Mouse (Mus musculus) cerebellum, postnatal 36 days (tissue): ENCODE results near the gene Scand1.

Experiments used
- DNase-seq, 2 experiments: peaks; one replicate each; pipeline ENCODE4 v3.0.0; 2021 to 2022; ENCODE audit warnings: mixed read lengths in 2 of 2

Gene Scand1

GRCm38 (mm10) chr2:156312297-156312897 is at the start of gene Scand1, which contains the start of gene Cnbd2:
Gene Scand1, minus strand, starts transcription at chr2:156312704.
Gene Cnbd2, plus strand, starts transcription at chr2:156312299.
- peak; percentile 84 to 86 for DNase-seq

GRCm38 (mm10) chr2:156356031-156356430 is 43.5 kb upstream of the Scand1 start:
- peak in 1 of 2 experiments; percentile 23 for DNase-seq

- DNase-seq: no peak
Observed at GRCm38 (mm10) chr2:156353265-156353692, 40.8 kb upstream of the Scand1 start.

- DNase-seq: no peak
Observed at GRCm38 (mm10) chr2:156352413-156353165, 40.1 kb upstream of the Scand1 start.

DNA sequence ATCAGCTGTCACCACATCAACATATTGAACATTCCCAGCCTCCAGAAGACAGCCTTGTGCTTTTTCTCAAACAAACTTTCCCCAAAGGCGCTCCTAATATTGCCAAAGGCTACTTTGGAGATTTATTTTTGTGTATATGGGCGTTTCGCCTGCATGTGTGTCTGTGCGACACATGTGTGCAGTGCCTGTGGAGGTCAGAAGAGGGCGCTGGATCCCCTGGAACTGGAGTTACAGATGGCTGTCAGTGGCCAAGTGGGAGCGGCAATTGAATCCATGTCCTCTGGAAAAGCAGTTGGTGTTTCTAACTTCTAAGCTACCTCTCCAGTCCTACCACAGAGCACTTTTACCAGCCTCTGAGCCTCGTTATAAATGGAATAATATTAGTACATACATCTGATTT is 38.7 kb upstream of the Scand1 start:
- no peak for DNase-seq

GRCm38 (mm10) chr2:156349286-156349848 is 36.9 kb upstream of the Scand1 start:
- no peak for DNase-seq

- no peak for DNase-seq
Observed at GRCm38 (mm10) chr2:156348812-156349211, 36.3 kb upstream of the Scand1 start.

- DNase-seq: peak; percentile 14 to 30
Observed at GRCm38 (mm10) chr2:156344775-156345532, 32.5 kb upstream of the Scand1 start.

DNA sequence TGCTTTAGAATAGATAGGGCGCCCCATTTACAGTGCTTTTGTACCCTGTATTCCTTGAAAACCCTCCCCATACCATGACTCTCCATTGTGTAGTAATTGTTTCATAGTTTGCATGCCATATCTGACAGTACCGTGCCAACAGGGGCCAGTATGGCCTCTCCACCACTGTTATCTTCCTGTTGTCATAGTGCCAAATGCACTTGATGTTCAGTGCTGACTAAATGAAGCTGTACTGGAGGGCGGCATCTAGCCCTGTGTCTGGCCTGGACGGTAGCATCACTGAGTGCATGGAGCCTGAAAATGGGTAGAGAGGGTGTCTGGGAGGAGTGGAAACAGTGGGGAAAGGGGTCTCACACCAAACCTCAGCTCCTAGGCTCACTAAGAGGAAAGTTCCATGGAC is 27.6 kb upstream of the Scand1 start:
- DNase-seq: no peak

- no peak for DNase-seq
Observed at GRCm38 (mm10) chr2:156331446-156331965, 19.0 kb upstream of the Scand1 start.

- DNase-seq: no peak
Observed at GRCm38 (mm10) chr2:156330681-156331080, 18.2 kb upstream of the Scand1 start.

- DNase-seq: no peak
Observed at GRCm38 (mm10) chr2:156324681-156325080, 12.2 kb upstream of the Scand1 start.

DNA sequence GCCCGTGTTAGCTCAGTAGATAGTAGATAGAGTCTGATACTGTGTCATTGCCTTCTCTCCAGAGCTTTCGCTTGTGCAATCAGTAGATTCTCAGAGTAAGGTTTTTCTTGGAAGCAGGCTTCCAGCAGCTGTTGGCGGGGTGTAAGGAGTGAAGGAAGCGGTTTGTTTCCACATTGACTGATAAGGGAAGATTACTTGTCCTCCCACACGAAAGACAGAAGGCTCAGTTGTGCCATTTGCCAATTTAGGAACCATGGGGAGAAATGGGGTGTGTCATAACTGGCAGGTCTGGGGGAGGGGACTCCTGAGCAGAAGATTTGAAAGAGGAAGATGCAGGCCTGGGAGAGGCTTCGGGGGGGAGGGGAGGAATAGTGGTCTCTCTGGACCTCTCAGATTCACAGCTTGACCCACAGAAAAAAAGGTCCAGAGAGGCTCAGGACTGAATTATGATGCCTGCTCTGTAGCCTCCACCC is 11.6 kb upstream of the Scand1 start:
- DNase-seq: no peak

DNA sequence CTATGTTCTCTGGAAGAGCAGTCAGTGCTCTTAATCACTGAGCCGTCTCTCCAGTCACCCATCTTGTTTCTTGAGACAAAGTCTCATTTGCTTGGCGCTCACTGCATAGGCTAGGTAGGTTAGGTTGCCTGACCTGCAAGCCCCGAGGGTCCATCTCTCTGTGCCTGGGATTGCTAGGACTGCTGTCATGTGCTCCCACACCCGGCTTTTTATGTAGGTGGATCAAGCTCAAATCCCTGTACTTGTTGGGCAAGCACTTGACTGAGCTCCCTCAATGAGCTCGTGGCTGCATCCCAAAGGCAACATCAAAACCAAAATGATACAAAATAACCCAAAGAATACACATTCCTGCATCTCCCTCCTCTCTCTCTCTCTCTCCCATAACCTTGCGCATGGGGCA is 9.0 kb upstream of the Scand1 start:
- no peak for DNase-seq

GRCm38 (mm10) chr2:156318491-156318890 is 6.0 kb upstream of the Scand1 start:
- no peak for DNase-seq

- DNase-seq: no peak
Observed at GRCm38 (mm10) chr2:156314811-156315210, 2.3 kb upstream of the Scand1 start.

GRCm38 (mm10) chr2:156313153-156313552 is 649 bp upstream of the Scand1 start:
- DNase-seq: no peak

GRCm38 (mm10) chr2:156311841-156312291 is 638 bp downstream of the Scand1 start:
- peak in 1 of 2 experiments; percentile 55 for DNase-seq

DNA sequence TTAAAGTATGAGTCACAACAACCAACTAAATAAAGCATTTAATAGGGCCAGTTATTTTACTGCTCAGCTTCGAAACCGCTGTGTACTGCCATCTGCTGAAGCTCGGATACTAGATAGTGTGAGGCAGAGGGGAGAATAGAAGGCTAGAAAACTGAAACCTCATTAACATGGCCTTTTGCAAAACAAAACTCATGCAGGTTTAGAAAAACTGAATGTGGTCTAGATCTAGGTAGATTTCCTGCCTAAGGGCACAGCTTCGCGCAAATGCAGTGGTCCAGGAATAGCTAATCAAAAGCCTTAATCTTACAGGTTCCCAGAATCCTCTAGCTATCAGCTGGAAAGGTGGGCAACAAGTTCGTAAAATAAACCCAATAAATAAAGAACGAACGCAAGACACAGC is 1.1 kb downstream of the Scand1 start:
- DNase-seq: no peak

DNA sequence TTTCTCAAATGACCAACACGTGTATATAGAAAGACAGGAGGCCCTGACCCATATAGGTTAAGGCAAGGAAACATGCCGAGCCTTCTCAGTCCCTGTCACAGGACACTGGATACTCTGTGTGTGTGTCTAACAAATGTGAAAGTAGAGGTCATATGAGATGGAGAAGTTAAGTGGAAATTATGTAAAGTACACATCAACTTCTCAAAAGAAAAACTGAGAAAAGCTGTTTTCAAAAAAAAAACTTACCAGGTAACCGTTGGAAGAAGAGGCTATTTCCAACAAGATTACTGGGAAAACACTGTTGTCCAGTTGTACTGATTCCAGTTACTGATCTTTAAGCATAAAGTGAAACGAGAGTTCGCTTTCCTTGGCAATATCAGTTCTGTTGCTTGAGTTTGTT is 1.6 kb downstream of the Scand1 start:
- no peak for DNase-seq

GRCm38 (mm10) chr2:156310455-156310854 is 2.0 kb downstream of the Scand1 start:
- DNase-seq: no peak

DNA sequence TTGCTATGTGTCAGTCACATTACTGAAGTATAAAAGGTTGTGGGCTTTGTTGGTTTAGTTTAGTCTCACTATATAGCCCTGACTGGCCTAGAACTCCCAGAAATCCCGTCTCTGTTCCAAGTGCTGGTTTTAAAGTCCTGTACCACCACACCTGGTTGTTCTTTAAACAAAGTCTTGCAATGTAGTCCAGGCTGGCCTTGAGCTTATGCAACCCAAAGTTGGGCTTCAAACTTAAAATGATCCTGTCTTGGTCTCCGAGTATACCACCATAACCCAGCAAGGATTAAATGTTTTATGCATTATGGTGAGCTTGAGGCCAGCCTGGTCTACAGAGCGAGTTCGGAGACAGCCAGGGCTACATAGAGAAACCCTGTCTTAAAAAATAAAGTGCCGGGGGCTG is 2.6 kb downstream of the Scand1 start:
- DNase-seq: no peak

DNA sequence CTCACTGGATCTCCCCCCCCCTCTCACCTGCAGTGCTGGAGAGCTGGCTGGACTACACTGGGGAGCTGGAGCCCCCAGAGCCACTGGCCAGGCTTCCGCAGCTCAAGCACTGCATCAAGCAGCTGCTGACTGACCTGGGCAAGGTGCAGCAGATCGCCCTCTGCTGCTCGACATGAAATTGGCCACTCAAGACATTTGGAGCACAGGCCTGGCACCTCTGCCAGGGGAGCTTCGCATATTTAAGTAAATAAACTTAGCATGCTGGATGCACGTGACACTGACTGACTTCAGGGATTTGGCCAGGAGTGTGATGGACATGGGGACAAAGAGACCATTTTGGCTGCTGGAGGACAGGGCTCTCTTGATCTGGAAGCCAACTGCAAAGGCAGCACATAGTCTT is 5.2 kb downstream of the Scand1 start:
- DNase-seq: no peak
